Mouse (Mus musculus): ENCODE measurements around the gene Akap6. TPM values are rescaled to one million over a fixed set of nuclear protein-coding genes. Genes with fewer than 3 reads are reported as not detected.

Gene Akap6
- total RNA-seq, 2 experiments from 2014 or later, result 178 to 181 TPM

DNA sequence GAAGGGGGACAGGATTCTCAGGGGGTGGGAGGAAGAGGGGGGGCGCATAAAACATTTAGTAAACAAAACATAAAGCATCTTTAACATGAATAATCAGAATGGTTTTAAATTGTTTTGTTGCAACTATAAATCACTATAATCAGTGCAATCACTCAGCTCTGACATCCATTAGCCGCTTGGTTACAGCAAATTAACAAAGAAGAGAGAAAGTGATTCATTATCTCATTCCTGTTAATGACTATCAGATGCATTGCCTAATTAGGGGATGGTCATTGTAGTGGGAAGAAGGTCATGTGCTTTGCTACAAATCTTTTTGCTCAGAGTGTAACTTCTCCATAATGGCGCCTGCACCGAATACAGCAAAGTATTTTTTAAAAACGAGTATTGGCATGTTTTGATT, 239.6 kb downstream of the Akap6 start:
- H3K4me3 ChIP-seq, result no peak overlapping the region
- no peak overlapping the region for H3K27ac ChIP-seq
- no peak for DNase-seq (ENCODE audit: extremely low spot score in 1 of 2, low spot score in 2 of 2)
- no peak for TF ChIP-seq CTCF (IDR thresholded peaks at IDR 0.05)
- intact Hi-C loops (cut with DNase I), result no loop called here

DNA sequence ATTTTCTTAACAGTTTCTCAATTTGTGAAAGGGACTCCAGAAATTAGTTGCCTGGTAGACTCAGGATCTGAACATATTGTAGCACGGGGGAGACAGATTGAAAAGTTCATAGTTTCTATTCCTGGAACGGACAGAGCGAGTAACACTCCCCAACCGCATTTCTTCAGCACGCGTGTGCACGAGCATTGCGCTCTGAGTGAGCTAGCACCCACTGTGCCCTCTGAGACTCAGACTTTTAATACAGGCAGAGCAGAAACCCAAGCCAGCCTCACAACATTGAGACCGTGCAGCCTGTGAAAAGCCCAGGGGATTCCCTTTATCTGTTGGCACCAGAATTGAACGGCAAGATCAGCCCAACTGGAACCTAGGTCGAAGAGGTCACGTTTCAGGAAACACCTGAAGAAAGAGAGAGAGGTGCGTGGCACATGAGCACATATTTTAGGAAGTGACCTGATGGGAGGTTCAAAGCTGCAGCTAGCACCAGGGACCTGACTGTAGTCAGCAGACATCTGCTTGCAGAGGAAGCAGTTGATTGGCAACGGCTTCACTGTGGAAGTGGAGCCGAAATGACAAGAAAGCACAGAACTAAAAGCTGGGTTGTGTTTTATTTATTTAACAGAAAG, 240.3 kb downstream of the Akap6 start:
- no peak overlapping the region for H3K4me3 ChIP-seq
- intact Hi-C loops (cut with DNase I), result no loop called here
- no peak for TF ChIP-seq CTCF (IDR thresholded peaks at IDR 0.05)
- no peak overlapping the region for H3K27ac ChIP-seq
- DNase-seq (ENCODE audit: extremely low spot score in 1 of 2, low spot score in 2 of 2), result no peak

DNA sequence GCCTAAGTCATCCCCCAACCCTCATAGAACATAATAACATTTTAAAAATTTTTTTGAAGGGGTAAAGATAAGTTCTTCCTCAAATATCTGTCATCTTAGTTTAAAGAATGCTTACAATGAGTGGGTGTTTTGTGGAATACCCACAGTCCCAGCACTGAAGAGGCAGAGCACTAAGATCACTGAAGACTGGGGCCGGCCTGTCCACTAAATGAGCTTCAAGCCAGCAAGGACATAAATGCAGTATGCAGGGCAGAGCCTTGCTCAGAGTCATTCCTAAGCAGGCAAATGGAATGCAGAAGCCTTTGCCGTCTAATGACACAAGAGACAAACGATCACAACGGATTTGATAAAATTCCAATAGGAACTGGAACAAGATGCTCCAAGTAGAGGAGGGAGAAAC, 242.8 kb downstream of the Akap6 start:
- intact Hi-C loops (cut with DNase I), result loop anchor here (2.0 kb wide), 1 partner anchor 23 kb away; no protein-coding TSS in a partner anchor
- Histone ChIP-seq H3K27ac (no peak overlapping the region), H3K4me3 (no peak overlapping the region)
- no peak for DNase-seq (ENCODE audit: extremely low spot score in 1 of 2, low spot score in 2 of 2)
- TF ChIP-seq CTCF (IDR thresholded peaks at IDR 0.05), result no peak

DNA sequence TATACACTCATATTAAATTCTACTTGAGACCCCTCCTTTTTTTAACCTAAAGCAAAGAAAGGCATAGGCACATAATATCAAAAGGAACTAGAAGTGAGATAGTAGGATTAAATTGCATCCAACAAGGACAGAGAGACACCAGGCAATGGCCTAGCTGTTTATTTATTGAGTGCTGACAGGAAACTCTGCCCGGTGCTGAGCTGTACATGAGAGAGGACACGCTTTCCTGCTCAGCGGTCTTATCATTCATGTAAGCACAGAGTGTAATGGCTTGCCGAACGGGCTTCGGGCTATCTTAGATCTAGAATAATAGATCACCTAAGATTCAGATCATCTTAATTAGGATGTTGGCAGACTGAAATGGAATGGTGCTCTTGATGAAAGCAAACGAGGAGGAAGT, 245.1 kb downstream of the Akap6 start:
- no peak overlapping the region for H3K27ac ChIP-seq
- no peak overlapping the region for H3K4me3 ChIP-seq
- no peak for DNase-seq (ENCODE audit: extremely low spot score in 1 of 2, low spot score in 2 of 2)
- intact Hi-C loops (cut with DNase I), result no loop called here
- no peak for TF ChIP-seq CTCF (IDR thresholded peaks at IDR 0.05)

DNA sequence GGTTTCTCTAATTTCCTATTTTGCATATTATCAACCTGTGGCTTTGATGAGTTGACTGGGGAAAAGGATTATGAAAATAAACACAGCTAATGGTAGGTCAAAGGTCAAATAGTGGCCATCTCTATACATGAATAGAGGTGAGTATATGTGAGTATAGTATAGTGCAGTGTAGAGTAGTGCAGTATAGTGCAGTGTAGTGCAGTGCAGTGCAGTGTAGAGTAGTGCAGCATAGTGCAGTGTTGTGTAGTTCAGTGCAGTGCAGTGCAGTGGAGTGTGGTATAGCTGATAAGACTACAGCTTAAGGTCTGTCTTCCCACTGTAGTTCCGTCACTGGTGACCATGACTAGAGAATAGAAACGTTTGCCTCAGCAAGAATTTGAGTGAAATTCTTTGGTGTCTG, 245.8 kb downstream of the Akap6 start:
- intact Hi-C loops (cut with DNase I), result no loop called here
- Histone ChIP-seq H3K4me3 (no peak overlapping the region), H3K27ac (no peak overlapping the region)
- TF ChIP-seq CTCF (IDR thresholded peaks at IDR 0.05), result no peak
- DNase-seq (ENCODE audit: extremely low spot score in 1 of 2, low spot score in 2 of 2), result no peak

DNA sequence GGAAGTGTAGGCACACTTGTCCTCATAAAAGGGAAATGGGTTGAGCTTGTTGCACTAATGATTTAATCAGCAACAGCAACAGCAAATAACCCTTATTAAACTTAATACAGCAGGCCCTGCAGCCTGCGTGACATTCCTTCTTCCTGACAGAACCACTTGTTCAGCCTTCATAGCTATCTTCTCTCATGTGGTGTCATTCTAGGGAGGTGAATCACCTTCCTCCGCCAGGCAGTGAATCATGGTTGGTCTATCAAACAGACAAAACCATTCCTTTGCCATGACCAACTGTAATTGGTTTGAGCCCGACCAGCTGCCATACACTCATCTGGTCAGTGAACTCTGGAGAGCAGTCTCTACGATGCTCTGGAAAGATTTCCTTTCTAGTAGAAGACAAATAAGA, 251.5 kb downstream of the Akap6 start:
- no peak for DNase-seq (ENCODE audit: extremely low spot score in 1 of 2, low spot score in 2 of 2)
- TF ChIP-seq CTCF (IDR thresholded peaks at IDR 0.05), result no peak
- intact Hi-C loops (cut with DNase I), result no loop called here
- Histone ChIP-seq H3K27ac (no peak overlapping the region), H3K4me3 (no peak overlapping the region)

DNA sequence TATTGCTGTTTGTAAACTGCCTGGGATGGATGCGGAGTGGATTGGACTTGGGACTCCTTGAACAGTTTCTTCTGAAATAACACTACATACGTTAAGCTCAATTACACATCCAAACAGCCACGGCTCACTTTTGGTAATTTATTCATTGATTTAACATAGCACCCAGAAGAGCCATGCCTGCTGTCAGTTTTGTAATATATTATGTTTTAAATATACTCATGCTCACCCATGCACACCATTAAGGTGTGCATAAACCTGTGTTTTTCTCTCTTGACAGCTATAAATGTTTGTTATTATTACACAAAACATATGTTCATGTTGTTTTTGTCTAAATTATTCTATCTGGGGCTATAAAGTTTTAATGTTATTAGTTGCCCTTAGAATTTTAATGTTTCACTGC, 258.4 kb downstream of the Akap6 start:
- H3K27ac ChIP-seq, result no peak overlapping the region
- DNase-seq (ENCODE audit: extremely low spot score in 1 of 2, low spot score in 2 of 2), result no peak
- TF ChIP-seq CTCF (IDR thresholded peaks at IDR 0.05), result no peak
- intact Hi-C loops (cut with DNase I), result no loop called here
- no peak overlapping the region for H3K4me3 ChIP-seq

DNA sequence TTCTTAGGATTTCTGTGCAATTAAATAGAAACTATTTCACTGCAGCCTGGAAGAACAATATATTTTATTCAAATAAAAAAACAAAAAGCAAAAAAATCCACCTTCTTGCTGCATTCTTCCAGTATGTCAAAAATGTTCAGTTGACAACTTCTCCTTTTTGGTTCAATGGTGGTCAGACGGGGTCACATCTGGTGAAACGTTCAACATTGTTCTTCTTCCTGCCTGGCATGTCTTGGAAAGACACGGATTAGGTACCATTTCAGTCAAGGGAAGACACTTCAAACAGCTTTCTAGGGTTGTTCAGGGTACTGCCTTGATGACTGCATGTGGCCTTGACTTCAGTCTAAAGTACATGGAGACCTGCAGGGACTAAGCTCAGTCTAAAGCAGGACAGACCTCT, 258.8 kb downstream of the Akap6 start:
- no peak overlapping the region for H3K27ac ChIP-seq
- no peak overlapping the region for H3K4me3 ChIP-seq
- TF ChIP-seq CTCF (IDR thresholded peaks at IDR 0.05), result no peak
- DNase-seq (ENCODE audit: extremely low spot score in 1 of 2, low spot score in 2 of 2), result no peak
- intact Hi-C loops (cut with DNase I), result no loop called here

DNA sequence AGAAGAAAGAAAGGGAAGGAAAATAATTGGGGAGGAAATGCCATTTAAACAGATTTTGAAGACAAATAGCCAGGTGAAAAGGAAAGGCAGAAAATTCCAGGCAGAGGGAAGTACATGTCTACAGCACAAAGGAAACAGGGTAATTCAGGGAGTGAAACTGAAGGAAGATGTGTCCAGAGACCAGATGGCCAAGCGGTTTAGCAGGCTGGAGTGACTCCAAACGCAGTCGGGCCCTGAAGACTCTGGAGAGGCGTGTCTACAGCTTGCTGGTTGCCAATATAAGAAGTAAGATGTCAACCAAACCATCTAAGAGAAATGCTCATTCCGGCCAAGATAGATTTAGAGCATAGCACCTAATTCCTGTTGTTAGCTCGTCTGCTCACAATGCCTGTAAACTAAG, 292.6 kb downstream of the Akap6 start:
- no peak for TF ChIP-seq CTCF (IDR thresholded peaks at IDR 0.05)
- intact Hi-C loops (cut with DNase I), result no loop called here
- DNase-seq (ENCODE audit: extremely low spot score in 1 of 2, low spot score in 2 of 2), result no peak
- no peak overlapping the region for H3K27ac ChIP-seq
- no peak overlapping the region for H3K4me3 ChIP-seq

DNA sequence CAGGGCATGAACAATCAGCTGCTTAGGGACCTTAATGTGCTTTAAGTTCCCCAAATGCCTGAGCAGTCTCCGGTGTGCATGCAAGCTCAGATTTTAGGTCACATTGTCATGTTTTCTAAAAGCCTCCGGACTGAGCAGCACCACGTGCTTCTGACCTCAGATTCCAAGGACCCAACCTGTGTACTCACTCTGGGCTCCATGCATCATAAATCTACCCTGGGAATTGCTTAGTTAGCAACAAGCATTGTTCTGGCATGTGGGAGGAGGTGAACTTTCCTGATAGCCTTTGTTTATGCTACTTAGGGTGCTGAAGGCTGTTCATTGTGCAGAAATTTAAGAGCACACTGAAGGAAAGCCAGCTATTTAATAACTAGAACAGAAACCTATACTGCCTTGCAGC, 313.2 kb downstream of the Akap6 start:
- DNase-seq (ENCODE audit: extremely low spot score in 1 of 2, low spot score in 2 of 2), result no peak
- TF ChIP-seq CTCF (IDR thresholded peaks at IDR 0.05), result no peak
- Histone ChIP-seq H3K4me3 (no peak overlapping the region), H3K27ac (no peak overlapping the region)
- intact Hi-C loops (cut with DNase I), result no loop called here

DNA sequence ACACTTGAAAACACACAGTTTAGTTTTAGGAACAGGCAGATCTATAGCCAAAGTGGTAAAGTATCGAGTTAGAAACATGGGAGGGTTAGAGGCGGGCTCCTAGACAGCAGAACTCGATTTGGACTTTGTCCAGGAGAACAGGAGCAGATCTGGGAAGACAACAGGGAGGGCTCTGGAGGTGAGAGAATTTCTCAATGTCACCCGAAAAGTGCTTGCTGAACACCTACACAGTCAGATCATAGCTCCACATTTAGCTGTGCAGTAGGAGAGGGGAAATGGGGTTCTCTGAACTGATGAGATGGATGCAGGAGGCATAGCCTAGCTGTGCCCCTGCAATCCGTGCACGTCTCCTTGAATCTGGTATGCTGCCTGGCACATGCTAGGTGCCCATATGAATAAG, 315.4 kb downstream of the Akap6 start:
- DNase-seq (ENCODE audit: extremely low spot score in 1 of 2, low spot score in 2 of 2), result no peak
- no peak overlapping the region for H3K27ac ChIP-seq
- no peak overlapping the region for H3K4me3 ChIP-seq
- no peak for TF ChIP-seq CTCF (IDR thresholded peaks at IDR 0.05)
- intact Hi-C loops (cut with DNase I), result no loop called here

DNA sequence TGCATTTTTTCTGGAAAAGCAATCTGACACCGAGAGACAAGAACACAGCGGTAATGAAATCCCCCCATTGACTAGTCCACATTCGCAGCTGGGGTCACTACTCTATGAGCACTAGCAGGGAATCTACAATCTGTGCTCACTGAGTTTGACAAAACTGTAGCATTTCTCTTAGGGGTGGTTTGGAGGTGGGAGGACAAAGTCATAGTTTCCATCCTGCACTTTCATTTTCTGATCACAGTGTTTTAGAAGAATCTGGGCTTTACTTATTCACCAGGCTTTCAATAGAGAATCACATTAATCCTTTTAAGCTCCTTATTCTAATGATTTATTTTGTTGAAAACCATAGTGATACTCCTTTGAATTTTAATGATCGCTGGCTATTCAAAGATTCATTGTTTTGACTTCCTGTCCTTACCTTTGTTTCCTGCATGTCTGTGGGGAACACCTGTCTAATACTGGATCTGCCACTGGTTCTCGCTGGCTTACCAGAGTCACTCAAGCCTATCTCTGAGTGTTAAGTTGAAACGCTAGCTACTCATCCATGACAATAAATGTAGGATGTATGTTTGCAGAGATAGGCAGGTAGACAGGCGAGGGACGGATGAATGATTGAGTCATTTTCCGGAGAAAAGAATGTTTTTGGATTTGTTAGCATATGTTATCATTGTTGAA, 325.5 kb downstream of the Akap6 start:
- H3K4me3 ChIP-seq, result no peak overlapping the region

DNA sequence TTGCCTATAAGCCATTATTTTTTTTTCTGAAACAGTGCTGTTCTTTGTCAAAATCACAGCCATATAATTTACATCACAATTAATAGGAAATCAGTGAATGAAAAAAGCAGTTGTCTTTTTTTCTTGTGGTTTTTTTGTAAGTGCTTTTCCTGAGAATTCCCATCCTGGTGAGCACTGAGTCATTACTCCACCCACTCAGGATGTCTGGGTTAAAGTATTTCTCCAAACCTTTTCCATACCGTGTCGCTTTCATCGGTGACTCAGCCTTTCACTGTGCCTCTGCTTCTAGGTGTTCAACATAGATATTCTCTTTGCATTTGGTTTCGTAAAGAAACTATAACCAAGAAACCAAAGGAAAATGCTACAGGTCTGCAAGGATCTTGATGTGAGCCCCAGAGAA, 328.1 kb downstream of the Akap6 start:
- Histone ChIP-seq H3K4me3 (no peak overlapping the region), H3K27ac (no peak overlapping the region)
- no peak for DNase-seq (ENCODE audit: extremely low spot score in 1 of 2, low spot score in 2 of 2)
- TF ChIP-seq CTCF (IDR thresholded peaks at IDR 0.05), result no peak
- intact Hi-C loops (cut with DNase I), result no loop called here

More for the DNA sequence above, 325.5 kb downstream of the Akap6 start:
- no peak for TF ChIP-seq CTCF (IDR thresholded peaks at IDR 0.05)
- no peak for DNase-seq (ENCODE audit: extremely low spot score in 1 of 2, low spot score in 2 of 2)
- intact Hi-C loops (cut with DNase I), result no loop called here
- H3K27ac ChIP-seq, result no peak overlapping the region
